Mouse (Mus musculus) lung, embryonic 15.5 days (tissue): ENCODE results near the gene Fto. TPM values are rescaled to one million over a fixed set of nuclear protein-coding genes. Genes with fewer than 3 reads are reported as not detected.

Source experiments
- ATAC-seq: fragments of 200-750 bp; cut with Nextera tagmentation; 2 replicates; pipeline ENCODE4 v1.8.0; 2017; ENCODE audit warnings: moderate number of reproducible peaks, borderline replicate concordance; ENCODE audit not compliant: low FRiP score, low TSS enrichment; ENCODE audit errors: extremely low read depth
- H3K27ac ChIP-seq: fragments of 300-500 bp; sonication (generic); 2 replicates; pipeline ENCODE4 v1.5.1; 2015; ENCODE audit warnings: moderate library complexity, mild to moderate bottlenecking, inconsistent platforms
- H3K27me3 ChIP-seq: fragments of 300-500 bp; sonication (generic); 2 replicates; pipeline ENCODE4 v1.6.1; 2015; ENCODE audit warnings: inconsistent platforms
- H3K36me3 ChIP-seq: fragments of 300-500 bp; sonication (generic); 2 replicates; pipeline ENCODE4 v1.6.1; 2015; ENCODE audit warnings: inconsistent platforms
- H3K4me1 ChIP-seq: fragments of 300-500 bp; sonication (generic); 2 replicates; pipeline ENCODE4 v1.6.1; 2015; ENCODE audit warnings: inconsistent platforms
- H3K4me2 ChIP-seq: fragments of 300-500 bp; sonication (generic); 2 replicates; pipeline ENCODE4 v1.6.1; 2015; ENCODE audit warnings: inconsistent platforms, mild to moderate bottlenecking, moderate library complexity
- H3K4me3 ChIP-seq: fragments of 300-500 bp; sonication (generic); 2 replicates; pipeline ENCODE4 v1.5.1; 2015; ENCODE audit warnings: mild to moderate bottlenecking, inconsistent platforms
- H3K9ac ChIP-seq: fragments of 300-500 bp; sonication (generic); 2 replicates; pipeline ENCODE4 v1.6.1; 2015; ENCODE audit warnings: inconsistent platforms
- H3K9me3 ChIP-seq: fragments of 300-500 bp; sonication (generic); 2 replicates; pipeline ENCODE4 v1.6.1; 2016; ENCODE audit warnings: inconsistent platforms
- WGBS: fragments of 180-500 bp; shearing (Covaris S2); methylation state at CpG from one replicate; pipeline ENCODE4 v1.1.7; 2015; 5-methylcytosine and 5-hydroxymethylcytosine counted together
- polyA plus RNA-seq: library from polyadenylated mRNA; unstranded; fragments of >200 nt; fragmentation: Nextera tagmentation; extraction: Ambion mirVana; gene quantifications from 2 replicates; pipeline ENCODE4 v1.2.1, GENCODE M21; 2015

Gene Fto
- polyA plus RNA-seq, 1 experiment from 2014 or later: 91.2 TPM

DNA sequence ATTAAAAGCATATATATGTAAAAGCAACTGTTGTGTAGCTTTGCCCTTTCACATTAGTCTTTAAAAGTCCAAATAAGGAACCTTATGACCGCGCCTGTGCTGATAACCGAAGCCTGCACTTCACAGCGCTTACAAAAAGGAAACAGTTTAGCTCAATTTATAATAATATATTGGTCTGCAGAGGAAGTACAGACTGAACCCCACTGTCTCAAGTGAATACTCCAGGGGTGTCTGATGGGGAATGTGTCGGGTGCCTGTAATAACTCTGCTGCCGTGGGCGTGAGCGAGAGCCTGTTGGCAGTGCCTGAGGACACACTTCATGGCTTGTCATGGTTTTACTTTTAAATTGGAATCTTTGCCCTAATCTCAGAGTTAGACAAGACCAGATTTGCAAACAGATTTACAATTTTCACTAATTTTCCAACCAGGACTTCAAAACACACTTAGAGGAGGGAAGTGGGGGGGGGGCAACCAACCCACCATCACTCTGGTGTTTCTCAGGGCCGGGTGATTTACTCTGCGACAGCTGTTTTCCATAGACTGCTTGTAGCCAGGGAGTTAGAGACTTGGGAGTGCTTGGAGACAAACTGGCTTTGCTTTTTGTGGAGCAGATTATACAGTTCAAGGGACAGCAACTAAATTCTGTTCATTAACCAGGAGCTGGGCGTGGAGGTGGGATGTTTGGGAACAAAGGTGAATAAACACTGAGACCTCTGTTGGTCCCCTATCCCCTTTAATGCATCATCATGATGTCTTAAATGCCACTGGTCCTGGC, 131.5 kb downstream of the Fto start:
- H3K36me3 ChIP-seq: peaks cover 4% of the 10 kb centered on the region; the same call in 1 of the 2 replicates
- WGBS: 66% methylated on average over 11 of the region's 11 CpGs
- ATAC-seq: no peak
- H3K9ac ChIP-seq: no peak overlapping the region
- H3K4me1 ChIP-seq: peaks cover 14% of the 10 kb centered on the region; the same call in 1 of the 2 replicates
- H3K4me2 ChIP-seq: no peak overlapping the region
- H3K27ac ChIP-seq: no peak overlapping the region
- H3K4me3 ChIP-seq: no peak overlapping the region
- H3K27me3 ChIP-seq: no peaks in the 10 kb centered on the region
- H3K9me3 ChIP-seq: no peaks in the 10 kb centered on the region

DNA sequence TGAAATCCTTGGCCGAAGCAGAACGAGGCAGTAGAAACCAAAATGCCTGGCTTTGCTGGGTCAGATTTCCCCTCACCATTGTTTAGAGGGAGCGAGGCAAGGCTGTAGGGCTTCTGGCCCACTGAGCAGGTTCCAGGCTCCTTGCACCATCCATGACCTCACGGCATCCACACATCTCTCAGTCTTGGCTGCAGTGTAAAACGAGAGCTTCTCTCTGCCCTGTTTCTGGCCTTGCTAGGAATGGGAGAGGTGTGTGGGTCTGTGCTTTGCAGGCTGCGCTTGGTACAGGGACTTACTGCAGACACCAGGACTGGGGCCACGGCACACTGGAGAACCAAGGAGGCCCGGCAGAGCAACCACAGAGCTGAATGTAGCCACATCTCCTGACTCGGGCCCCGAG, 132.2 kb downstream of the Fto start:
- Histone ChIP-seq H3K9ac (no peak overlapping the region), H3K36me3 (peaks cover 4% of the 10 kb centered on the region; the same call in 1 of the 2 replicates), H3K4me1 (peaks cover 15% of the 10 kb centered on the region; the same call in 1 of the 2 replicates), H3K9me3 (no peaks in the 10 kb centered on the region), H3K27ac (no peak overlapping the region), H3K27me3 (no peaks in the 10 kb centered on the region), H3K4me2 (no peak overlapping the region), H3K4me3 (no peak overlapping the region)
- no peak for ATAC-seq
- WGBS: 79% methylated on average over 10 of the region's 10 CpGs

DNA sequence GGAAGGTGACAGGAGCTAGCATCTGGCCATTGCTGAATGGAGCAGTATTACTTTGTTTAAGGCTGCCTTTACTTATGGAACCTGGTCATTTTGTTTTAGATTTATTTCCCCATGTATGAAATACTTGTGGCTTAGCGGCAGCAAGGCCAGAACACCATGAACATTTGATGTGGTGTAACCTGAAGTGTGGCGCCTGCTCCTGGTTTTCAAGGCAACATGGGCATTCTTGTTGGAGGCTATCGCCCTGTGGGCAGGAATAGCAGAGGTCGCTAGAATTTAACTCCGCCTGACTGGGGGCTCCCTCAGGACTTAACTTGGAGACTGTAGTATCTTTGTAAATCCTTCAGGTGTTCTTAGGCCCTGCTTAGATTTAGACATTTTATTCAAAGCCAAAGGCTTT, 132.7 kb downstream of the Fto start:
- H3K9me3 ChIP-seq: no peaks in the 10 kb centered on the region
- H3K27ac ChIP-seq: no peak overlapping the region
- peaks cover 15% of the 10 kb centered on the region; the same call in 1 of the 2 replicates for H3K4me1 ChIP-seq
- H3K4me2 ChIP-seq: no peak overlapping the region
- 88% methylated on average over 5 of the region's 5 CpGs for WGBS
- ATAC-seq: no peak
- peaks cover 4% of the 10 kb centered on the region; the same call in 1 of the 2 replicates for H3K36me3 ChIP-seq
- no peak overlapping the region for H3K9ac ChIP-seq
- no peaks in the 10 kb centered on the region for H3K27me3 ChIP-seq
- H3K4me3 ChIP-seq: no peak overlapping the region

DNA sequence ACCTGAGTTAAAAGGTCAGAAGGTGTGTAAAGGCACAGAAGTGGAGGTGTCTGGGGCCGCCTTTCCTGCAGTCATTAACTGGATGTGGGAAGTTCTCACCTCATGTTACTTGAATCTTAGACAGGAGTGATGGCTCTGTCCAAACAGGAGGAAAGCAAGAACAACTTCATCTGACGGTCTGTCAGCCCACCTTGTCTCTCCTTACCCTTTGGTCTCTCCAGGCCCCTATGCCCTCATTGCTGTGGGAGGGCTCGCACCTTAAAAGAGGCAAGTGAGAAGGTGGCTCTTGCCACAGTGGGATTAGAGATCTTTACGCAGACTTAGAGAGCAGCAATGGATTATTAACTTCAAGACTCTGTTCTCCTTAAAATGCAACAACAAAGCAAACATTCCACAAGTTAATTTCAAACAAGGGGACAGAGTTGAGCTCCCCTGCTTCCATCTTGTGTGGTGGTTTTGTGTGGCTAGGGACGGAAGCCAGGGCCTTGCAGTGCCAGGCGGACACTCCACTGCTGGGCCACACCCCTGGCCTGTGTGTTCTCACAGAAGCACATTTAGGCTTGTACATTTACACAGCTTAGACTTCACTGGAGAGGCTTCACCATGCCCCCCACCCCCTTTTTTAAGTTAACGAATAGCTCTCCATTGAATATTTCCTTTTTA, 135.5 kb downstream of the Fto start:
- Histone ChIP-seq H3K4me3 (no peak overlapping the region), H3K27me3 (no peaks in the 10 kb centered on the region), H3K4me1 (peaks cover 15% of the 10 kb centered on the region; the same call in 1 of the 2 replicates), H3K27ac (peak overlapping the region; percentile 80), H3K9me3 (no peaks in the 10 kb centered on the region), H3K9ac (no peak overlapping the region), H3K36me3 (no peaks in the 10 kb centered on the region), H3K4me2 (no peak overlapping the region)
- ATAC-seq: 0 out of 2 replicates have a peak, but pooled peaks have one; percentile 69
- 64% methylated on average over 7 of the region's 7 CpGs for WGBS

DNA sequence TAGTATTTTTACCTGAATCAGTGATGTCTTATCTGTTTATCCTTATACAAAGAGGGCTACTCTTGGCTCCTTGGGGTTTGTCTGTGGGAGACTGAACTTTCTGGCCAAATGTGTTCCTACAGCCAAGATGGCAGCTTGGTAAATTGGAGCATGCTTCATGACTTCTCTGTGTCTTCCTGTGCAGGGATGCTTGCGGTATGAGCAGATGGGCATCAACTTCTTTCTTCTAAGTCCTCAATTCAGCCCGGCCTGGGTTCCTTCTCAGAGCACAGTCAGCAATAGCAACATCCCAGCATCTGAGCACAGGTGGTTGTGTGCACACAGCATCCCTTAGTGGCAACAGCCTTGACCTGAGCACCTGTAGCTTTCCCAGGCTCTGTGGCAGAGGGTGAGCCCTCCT, 141.6 kb downstream of the Fto start:
- Histone ChIP-seq H3K9ac (no peak overlapping the region), H3K4me1 (no peaks in the 10 kb centered on the region), H3K27me3 (no peaks in the 10 kb centered on the region), H3K4me2 (no peak overlapping the region), H3K4me3 (no peak overlapping the region), H3K36me3 (no peaks in the 10 kb centered on the region), H3K9me3 (no peaks in the 10 kb centered on the region), H3K27ac (no peak overlapping the region)
- WGBS: 95% methylated on average over 2 of the region's 2 CpGs
- no peak for ATAC-seq

DNA sequence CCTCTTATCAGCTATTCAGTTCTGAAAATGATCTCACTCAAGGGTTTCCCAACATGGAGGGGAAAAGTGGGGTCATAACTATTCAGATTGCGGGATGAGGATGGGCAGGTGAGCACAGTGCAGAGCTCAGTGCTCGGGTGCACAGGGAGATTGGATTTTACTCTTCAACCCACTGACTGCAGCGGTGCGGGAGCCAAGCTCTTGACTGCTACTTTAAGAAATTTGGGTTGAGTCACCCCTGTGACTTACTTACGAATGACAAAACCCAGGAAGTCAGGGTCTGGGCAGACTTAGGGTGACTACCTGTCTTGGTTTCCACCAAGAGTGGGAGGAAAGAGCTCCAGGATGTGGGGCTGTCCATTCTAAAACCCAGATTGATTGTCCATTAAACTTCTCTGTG, 142.3 kb downstream of the Fto start:
- ATAC-seq: no peak
- Histone ChIP-seq H3K9me3 (no peaks in the 10 kb centered on the region), H3K27me3 (no peaks in the 10 kb centered on the region), H3K36me3 (no peaks in the 10 kb centered on the region), H3K4me3 (no peak overlapping the region), H3K27ac (no peak overlapping the region), H3K4me1 (no peaks in the 10 kb centered on the region), H3K4me2 (no peak overlapping the region), H3K9ac (no peak overlapping the region)
- 76% methylated on average over 5 of the region's 5 CpGs for WGBS

DNA sequence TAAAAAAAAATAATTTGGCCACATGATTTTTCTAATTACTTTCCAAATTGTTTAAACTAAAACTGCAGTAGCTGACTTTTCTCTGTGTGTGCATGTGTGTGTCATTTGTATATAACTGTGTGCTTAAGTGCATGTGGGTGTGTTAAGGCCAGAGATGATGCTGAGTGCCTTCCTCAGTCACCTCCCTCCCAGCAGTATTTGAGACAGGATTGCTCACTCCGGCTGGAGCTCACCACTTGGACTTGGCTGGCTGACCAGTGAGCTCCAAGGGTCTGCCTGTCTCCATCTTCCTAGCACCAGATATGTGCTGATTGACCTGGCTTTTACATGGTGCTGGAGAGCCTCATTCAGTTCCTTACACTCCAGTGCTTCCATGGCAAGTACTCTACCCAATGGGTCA, 144.7 kb downstream of the Fto start:
- Histone ChIP-seq H3K36me3 (no peaks in the 10 kb centered on the region), H3K4me2 (no peak overlapping the region), H3K4me1 (no peaks in the 10 kb centered on the region), H3K9ac (no peak overlapping the region), H3K27me3 (no peaks in the 10 kb centered on the region), H3K9me3 (no peaks in the 10 kb centered on the region), H3K27ac (no peak overlapping the region), H3K4me3 (no peak overlapping the region)
- WGBS: 67% methylated on average over 1 of the region's 1 CpGs
- ATAC-seq: no peak

DNA sequence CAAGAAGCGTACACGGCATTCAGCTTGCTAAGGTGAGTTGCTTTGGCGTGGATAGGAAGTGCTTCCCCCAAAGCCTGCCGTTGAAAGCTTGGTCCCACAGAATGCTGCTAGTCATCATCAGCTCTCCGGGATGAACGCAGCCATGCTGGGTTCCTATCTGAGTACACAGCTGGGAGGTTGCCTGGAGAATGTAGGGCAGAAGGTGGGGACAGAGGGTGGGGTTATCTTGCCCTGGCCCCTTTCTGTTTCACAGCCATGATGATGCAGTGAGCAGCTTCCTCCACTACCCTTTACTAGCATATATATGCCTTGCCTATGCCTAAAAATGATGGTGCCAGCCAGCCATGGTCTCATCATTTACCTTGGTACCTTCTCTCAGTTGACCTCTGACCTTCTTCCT, 147.6 kb downstream of the Fto start:
- Histone ChIP-seq H3K9ac (no peak overlapping the region), H3K4me1 (no peaks in the 10 kb centered on the region), H3K27ac (no peak overlapping the region), H3K36me3 (no peaks in the 10 kb centered on the region), H3K4me3 (no peak overlapping the region), H3K9me3 (no peaks in the 10 kb centered on the region), H3K4me2 (no peak overlapping the region), H3K27me3 (no peaks in the 10 kb centered on the region)
- no peak for ATAC-seq
- WGBS: 64% methylated on average over 6 of the region's 6 CpGs

DNA sequence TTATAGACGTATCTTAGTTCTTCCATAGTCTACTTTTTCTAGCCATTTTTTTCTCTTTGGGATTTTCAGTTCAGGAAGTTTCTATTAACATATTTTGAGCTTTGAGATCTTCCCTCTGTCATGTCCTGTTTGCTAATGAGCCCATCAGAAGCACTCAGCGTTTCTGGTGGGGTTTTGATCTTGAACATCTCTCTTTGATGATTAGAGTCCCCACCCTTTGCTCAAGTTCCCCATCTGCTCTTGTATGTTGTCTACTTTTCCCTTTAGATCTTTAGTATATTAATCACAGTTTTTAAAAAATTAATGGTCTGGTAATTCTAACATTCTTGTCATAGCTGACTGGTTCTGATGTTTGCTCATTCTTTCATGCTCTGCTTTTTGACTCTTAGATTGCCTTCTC, 150.4 kb downstream of the Fto start:
- Histone ChIP-seq H3K27me3 (no peaks in the 10 kb centered on the region), H3K9me3 (no peaks in the 10 kb centered on the region), H3K4me2 (no peak overlapping the region), H3K9ac (no peak overlapping the region), H3K4me1 (peaks cover 5% of the 10 kb centered on the region), H3K4me3 (no peak overlapping the region), H3K36me3 (no peaks in the 10 kb centered on the region), H3K27ac (no peak overlapping the region)
- WGBS: 57% methylated on average over 2 of the region's 2 CpGs
- ATAC-seq: no peak

DNA sequence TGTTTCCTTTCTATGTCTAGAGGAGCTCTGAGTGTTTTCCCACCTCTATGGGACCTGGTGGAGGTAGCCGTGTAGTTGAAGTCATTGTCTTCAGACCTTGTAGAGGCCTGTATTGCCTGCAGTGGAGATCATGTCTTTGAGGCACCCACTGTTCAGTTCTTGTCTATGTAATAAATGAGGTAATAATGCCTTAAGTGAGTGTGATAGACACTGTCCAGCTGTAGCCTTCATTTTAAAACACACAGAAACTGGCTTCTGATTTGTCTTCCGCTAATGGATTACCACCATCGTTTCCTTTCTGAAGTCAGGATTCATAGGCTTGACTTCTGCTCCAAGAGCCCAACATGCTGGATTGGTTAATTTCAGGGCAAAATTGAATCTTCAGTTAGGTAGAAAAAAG, 154.1 kb downstream of the Fto start:
- no peak overlapping the region for H3K9ac ChIP-seq
- H3K27ac ChIP-seq: no peak overlapping the region
- ATAC-seq: peak; percentile 85
- H3K9me3 ChIP-seq: no peaks in the 10 kb centered on the region
- H3K36me3 ChIP-seq: peaks cover 3% of the 10 kb centered on the region; the same call in 1 of the 2 replicates
- 44% methylated on average over 3 of the region's 3 CpGs for WGBS
- H3K27me3 ChIP-seq: no peaks in the 10 kb centered on the region
- no peak overlapping the region for H3K4me2 ChIP-seq
- H3K4me1 ChIP-seq: peaks cover 5% of the 10 kb centered on the region
- H3K4me3 ChIP-seq: no peak overlapping the region

DNA sequence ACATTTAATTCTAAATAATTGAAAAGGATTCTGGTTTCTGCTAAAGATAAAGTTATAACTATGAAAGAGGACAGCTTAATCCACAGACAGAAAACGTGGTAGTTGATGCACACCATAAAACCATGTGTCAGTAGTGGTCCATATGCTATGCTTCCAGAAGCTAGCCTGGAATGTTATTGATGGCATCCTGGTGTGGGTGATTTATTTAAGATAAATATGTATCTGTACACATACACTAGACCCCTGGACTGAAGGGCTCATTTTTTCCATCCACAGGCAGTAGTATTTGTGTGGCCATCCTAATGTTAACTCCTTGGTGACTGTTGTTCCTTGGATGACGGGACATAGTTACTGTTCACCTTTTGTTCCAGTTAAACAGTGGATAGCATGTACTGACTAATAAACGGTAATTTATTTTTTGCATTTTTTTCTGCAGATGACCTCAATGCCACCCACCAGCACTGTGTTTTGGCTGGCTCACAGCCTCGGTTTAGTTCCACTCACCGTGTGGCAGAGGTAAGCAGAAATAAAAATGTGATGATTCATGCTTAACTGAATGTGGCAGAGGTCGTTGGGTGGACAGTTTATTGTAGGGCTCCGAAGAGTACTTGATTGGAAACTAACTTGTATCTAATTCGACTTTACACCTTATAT, 154.7 kb downstream of the Fto start:
- Histone ChIP-seq H3K9me3 (no peaks in the 10 kb centered on the region), H3K27ac (no peak overlapping the region), H3K9ac (no peak overlapping the region), H3K27me3 (no peaks in the 10 kb centered on the region), H3K4me3 (no peak overlapping the region), H3K4me1 (peaks cover 5% of the 10 kb centered on the region), H3K36me3 (peaks cover 3% of the 10 kb centered on the region; the same call in 1 of the 2 replicates), H3K4me2 (no peak overlapping the region)
- 61% methylated on average over 8 of the region's 8 CpGs for WGBS
- peak; percentile 59; the same call in 1 of the 2 replicates for ATAC-seq

DNA sequence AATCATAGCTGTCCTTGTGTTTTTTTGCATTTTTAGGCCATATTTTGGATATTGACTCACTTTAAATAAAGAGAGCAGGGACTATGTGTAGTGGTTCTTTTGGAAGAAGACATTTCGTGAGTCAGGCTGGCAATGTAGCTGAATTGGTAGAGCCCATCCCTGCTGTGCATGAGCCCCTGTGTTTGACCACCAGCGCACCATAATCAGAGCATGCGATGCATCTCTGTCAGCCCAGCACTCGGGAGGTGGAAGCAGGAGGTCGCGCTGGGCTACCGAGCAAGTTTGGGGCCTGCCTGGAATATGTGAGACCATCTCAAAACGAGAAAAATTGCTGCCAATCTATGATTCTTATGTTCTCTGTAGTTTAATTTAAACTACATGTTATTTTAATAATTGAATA, 156.1 kb downstream of the Fto start:
- Histone ChIP-seq H3K4me2 (no peak overlapping the region), H3K4me1 (peaks cover 5% of the 10 kb centered on the region), H3K9me3 (no peaks in the 10 kb centered on the region), H3K4me3 (no peak overlapping the region), H3K27ac (no peak overlapping the region), H3K36me3 (peaks cover 7% of the 10 kb centered on the region; the same call in 1 of the 2 replicates), H3K27me3 (no peaks in the 10 kb centered on the region), H3K9ac (no peak overlapping the region)
- 88% methylated on average over 8 of the region's 8 CpGs for WGBS
- ATAC-seq: no peak
